Mouse (Mus musculus): ENCODE measurements around the gene Uhrf1bp1.
"Not testable (repeated sequence)": the region's sequence is repeated elsewhere in the genome, so short reads cannot be mapped to it uniquely, and the experiment has no call there.

Uhrf1bp1 gene

GRCm38 (mm10) chr17:27856265-27856797, at the start of gene Uhrf1bp1:
Gene Uhrf1bp1 (plus strand): TSS chr17:27856441.
- DNase-seq, result peak; percentile 74 to 80

- no peak for DNase-seq
These were observed 48.6 kb upstream of the Uhrf1bp1 start for GRCm38 (mm10) chr17:27807542-27808078.

DNA sequence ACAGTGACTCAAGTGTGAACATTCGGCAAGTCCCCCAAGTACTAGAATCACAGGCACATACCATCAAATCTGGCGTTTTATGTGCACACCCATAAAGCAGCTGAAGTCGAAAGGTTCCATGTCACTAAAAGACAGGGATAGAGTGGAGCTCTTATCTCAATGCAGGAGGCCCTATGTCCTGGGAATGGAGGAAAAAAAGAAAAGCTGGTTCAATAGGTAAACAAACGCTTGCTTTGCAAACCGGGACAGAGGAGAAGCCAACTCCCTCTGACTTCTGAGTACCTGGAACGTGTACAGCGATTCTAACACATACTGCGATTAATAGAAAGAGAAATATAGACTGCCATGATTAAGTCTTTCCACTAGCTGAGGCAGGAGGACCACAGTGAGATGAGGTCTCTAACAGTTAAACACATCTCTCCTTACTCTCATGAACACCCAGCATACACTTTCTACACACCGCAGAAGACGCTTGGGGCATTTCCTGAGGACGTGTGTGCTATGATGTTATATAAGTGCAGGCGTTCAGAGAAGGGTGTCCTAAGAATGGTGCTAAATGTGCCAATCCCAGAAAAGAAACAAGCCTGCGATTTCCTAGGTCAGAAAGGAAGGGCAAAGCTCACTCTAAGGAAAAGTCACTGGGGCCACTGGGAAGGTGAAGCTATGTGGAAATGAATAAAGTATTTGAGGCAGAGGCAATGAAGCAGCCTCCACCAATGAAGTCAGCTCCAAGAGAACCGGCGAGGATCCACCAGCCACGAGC, 45.5 kb upstream of the Uhrf1bp1 start:
- no peak for DNase-seq

DNA sequence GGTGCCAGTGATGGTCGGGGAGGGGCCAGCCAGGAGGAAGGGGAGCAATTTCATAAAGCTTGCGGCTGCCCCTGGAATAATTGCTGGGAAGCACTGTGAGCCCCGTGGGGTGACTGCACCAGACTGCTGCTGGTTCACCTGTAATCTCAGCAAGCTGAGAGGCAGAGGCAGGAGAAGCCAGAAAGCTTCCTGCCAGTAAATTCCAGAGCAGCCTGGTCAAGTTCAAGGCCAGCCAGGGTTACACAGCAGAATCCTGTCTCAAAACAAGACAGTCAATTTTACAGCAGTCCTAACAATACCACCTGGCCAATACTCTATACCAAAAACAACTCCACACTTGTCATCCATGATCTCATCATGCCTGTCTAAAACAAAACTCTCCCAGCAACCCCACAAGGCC, 44.3 kb upstream of the Uhrf1bp1 start:
- no peak for DNase-seq

DNA sequence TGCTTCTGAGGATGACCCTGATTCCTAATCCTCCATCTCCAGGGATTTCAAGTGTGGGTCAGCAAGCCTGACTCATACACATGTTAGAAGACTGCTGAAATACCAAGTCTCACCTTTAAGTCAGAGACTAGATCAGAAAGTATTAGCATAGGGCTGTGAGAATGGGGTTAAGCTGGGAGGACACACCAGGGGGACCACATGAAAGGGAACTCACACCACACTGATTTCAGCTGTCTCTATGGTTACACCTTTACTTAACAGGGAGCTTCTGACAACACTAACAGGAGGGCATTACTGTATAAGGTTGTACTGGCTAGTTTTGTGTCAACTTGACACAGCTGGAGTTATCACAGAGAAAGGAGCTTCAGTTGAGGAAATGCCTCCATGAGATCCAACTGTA, 41.6 kb upstream of the Uhrf1bp1 start:
- DNase-seq, result no peak

DNA sequence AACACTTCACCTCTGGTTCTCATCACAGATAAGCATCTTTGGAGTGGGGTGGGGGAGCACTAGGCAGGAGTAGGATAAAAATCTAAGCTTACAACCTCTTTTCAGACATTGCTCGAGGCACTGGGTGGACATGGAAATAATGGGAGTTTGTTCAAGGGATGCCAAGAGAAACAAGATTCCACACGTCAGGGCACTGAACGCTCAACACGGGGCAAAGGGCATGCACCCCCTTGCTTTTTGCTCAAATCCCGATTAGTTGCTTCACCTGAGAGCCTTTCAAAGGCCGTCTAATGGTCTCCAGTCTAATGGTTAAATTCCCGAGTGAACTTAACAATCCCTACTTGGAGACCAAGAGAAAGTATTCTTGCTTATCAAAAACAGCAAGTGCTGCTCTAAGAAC, 37.2 kb upstream of the Uhrf1bp1 start:
- DNase-seq, result no peak

- DNase-seq, result no peak
These were observed 36.7 kb upstream of the Uhrf1bp1 start for GRCm38 (mm10) chr17:27819521-27819970.

DNA sequence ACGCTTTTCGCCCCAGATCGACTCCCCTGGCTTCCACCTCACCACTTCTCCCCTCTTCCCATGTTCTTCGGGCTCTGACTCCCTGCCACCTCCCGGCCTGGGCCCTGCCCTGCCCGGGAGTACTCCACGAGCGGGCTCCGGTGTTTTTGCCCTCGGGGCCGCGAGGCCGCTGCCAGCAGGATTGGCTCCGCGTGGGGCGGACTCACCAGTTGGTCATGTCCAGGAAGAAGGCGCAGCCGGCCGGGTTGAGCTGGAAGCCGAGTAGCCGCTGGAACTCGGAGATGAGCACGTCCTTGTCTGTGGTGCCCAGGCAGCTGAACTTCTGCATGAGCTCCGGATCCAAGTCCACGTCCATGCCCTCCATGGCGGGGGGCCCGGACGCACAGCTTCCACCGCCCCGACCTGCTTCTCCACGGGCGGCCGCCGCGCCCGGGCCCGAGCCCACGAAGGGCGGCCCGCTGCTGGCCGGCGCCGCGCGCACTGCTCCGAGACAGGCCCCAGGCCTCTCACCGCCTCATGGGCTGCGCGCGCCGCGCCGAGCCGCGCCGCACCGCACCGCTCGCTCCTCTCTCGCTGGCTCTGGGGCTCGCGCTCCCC, 36.2 kb upstream of the Uhrf1bp1 start:
- peak; percentile 57 to 65 for DNase-seq

GRCm38 (mm10) chr17:27820568-27821406, 35.5 kb upstream of the Uhrf1bp1 start, which contains the start of gene D17Wsu92e:
Gene D17Wsu92e (minus strand): TSS chr17:27820648.
- DNase-seq, result peak; percentile 97 to 98

GRCm38 (mm10) chr17:27821407-27822338, 34.6 kb upstream of the Uhrf1bp1 start:
- DNase-seq, result no peak

DNA sequence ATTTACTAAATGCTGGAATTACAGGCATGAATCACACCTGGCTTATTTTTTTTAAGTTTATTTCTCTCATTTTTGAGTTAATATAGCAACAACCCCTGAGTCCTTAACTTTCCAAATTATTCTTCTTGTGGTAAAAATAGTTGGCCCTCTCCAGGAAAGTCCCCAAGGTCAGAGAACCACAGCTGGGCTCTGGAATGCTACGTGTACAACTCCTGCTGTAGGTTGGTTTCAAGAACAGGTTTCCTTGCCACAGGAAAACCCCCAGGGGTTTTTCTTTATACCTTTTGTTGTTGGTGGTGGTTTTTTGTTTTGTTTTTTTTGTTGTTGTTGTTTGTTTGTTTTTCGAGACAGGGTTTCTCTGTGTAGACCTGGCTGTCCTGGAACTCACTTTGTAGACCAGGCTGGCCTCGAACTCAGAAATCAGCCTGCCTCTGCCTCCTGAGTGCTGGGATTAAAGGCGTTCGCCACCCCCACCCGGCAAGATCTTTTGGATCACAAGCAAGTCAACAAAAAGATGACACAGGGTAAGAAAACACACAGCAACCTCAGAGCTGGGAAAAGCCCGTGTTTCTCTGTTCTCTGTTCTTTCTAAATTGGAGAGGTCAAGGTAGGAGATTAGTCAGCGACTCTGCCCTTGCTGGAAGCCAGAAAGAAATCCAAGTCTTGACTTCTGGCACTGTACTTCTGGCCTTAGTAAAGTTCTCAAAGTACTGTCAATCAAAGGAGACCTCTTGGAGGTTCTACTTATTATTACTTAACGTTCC, 32.9 kb upstream of the Uhrf1bp1 start:
- DNase-seq, result no peak

- no peak for DNase-seq
These were observed 31.3 kb upstream of the Uhrf1bp1 start for GRCm38 (mm10) chr17:27824941-27825340.

- DNase-seq, result no peak
These were observed 30.7 kb upstream of the Uhrf1bp1 start for GRCm38 (mm10) chr17:27825539-27825938.

GRCm38 (mm10) chr17:27825984-27826905, 30.0 kb upstream of the Uhrf1bp1 start:
- peak; percentile 82 for DNase-seq

DNA sequence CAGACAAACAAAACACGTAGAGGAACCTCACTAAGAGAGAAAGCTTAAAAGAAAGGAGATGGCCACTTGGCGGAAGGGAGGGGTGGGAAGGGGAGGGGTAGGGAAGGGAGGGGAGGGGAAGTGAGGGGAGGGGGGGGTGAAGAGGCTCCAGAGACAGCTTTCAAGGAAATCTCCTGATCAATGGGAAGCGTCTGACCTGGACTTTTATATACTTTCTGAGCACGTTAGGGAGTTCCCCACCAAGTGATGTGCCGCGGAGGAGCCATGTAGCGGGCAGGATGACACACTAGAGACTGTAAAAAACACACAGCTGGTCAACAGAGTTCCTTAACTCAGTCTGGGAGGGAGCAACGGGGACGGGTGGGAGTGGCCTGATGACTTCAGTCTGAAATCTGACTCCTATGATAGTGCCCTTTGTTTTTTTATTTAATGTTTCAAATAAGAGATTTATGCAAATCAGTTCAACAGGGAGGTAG, 29.3 kb upstream of the Uhrf1bp1 start:
- peak; percentile 35 to 46 for DNase-seq

DNA sequence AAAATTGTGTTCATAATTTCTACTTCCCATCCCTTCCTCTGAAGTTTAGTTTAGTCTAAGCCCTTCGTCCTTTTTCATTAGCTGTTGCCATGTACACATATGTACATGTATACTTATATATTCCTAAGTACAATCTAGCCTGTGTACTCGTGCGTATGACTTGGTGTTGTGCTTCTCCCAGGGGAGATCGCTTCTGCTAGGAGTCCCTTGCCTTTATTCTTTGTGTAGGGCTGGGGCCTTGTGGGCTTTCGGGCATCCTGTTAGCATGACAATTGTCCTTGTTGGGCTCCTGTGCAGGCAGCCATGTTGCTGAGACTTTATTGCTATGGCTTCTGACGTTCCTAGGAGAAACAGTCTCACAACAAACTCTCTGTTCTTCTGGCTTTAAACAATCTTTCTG, 28.7 kb upstream of the Uhrf1bp1 start:
- no peak for DNase-seq

GRCm38 (mm10) chr17:27830411-27830810, 25.8 kb upstream of the Uhrf1bp1 start:
- no peak for DNase-seq

DNA sequence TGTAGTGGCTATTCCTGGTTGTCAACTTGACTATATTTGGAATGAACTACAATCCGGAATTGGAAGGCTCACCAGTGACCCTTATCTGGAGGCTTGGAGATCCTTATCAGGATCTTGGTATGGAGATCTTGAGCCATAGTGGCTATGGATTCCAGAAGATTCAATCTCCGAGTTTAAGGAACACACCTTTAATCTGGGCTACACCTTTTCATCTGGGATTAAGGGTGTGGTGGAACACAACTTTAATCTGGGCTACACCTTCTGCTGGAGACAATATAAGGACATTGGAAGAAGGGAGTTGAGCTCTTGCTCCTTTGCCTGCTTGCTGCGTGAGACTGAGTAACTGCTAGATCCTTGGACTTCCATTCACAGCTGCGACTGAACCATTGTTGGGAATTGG, 18.4 kb upstream of the Uhrf1bp1 start, which contains the start of gene Snrpc:
Snrpc (plus strand) TSS at position 301 of the 400 bp plus-strand sequence.
- not testable (repeated sequence) for DNase-seq
